Mouse (Mus musculus): Measurements from ENCODE around the gene Kdm4a.

- no peak for TF ChIP-seq POLR2A (IDR thresholded peaks at IDR 0.05; ENCODE audit: insufficient read depth, low read depth, low read length)
- no peak for TF ChIP-seq CTCF (IDR thresholded peaks at IDR 0.05; ENCODE audit: insufficient read depth, low read depth, low read length)
Observed at GRCm38 (mm10) chr4:118092784-118093457, 86.9 kb downstream of the Kdm4a start.
